Mouse (Mus musculus) ovary, postnatal 14 days (tissue): ENCODE measurements around the gene Ikzf3.

ENCODE experiments used
- DNase-seq: peaks from one replicate; pipeline ENCODE4 v3.0.0; 2022; ENCODE audit warnings: low spot score

The Ikzf3 gene

DNA sequence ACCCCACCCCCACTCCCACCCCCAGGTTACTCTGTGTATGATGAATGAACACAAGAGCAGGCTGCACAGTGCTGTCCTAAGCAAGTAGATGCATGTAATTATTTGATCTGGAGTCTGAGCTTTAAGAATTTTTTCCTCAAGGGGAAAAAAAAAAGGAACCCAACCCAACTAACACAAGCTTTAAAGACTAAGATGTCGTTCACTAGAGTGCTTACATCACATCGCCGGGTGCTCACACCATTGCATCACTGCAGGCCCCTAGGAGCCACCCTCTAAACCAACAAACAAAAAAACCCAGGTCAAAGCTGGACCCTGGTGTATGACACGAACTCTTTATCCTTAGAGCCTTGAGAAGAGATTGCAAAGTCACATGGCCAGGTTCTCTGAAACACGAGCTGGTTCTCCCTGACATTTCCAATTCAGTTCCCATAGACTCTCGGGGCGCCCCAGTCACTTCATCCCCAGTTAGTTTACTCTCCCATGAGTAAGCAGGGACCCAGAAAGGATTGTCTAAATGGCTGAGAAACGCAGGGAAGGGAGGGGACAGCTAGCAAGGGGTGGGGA lies 71.8 kb downstream of the Ikzf3 start:
- DNase-seq = no peak

DNA sequence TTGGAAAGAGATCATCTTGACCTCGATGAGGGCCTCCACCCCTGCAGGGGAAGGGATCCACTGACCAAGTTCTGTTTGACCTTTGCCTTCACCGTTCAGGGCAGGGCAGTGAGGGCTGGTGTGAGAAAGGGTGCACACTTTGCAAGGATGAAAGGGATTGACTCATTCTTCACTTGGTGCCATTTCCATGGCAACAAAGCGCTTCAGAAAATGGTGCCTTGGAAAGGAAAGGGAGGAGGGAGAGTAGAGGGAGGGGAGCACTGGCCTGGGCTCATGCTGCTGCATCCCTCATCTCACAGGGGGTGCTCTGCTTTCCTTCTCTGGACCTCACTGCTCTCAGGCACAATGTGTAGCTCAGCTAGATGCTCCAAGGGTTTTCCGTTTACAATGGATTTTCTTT lies 73.1 kb downstream of the Ikzf3 start:
- DNase-seq = no peak

DNA sequence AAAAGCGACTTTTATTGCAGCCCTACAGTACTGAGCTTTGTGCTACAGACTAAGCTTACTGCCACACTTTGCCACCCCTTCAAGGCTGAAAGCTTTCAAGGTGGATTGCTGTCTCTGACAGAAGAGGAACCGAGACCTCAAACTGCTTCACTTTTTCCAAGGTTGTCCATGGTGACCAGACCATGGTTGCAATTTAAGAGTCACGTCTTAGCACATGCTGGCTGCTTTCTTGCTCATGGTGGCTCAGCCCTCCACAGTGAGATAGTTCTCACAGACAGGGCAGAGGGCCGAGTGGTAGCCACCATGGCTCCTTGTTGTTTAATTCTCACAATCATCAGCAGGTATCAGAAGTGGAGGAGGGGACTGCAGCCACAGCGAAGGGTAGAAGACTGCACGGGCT lies 75.0 kb downstream of the Ikzf3 start:
- no peak for DNase-seq

DNA sequence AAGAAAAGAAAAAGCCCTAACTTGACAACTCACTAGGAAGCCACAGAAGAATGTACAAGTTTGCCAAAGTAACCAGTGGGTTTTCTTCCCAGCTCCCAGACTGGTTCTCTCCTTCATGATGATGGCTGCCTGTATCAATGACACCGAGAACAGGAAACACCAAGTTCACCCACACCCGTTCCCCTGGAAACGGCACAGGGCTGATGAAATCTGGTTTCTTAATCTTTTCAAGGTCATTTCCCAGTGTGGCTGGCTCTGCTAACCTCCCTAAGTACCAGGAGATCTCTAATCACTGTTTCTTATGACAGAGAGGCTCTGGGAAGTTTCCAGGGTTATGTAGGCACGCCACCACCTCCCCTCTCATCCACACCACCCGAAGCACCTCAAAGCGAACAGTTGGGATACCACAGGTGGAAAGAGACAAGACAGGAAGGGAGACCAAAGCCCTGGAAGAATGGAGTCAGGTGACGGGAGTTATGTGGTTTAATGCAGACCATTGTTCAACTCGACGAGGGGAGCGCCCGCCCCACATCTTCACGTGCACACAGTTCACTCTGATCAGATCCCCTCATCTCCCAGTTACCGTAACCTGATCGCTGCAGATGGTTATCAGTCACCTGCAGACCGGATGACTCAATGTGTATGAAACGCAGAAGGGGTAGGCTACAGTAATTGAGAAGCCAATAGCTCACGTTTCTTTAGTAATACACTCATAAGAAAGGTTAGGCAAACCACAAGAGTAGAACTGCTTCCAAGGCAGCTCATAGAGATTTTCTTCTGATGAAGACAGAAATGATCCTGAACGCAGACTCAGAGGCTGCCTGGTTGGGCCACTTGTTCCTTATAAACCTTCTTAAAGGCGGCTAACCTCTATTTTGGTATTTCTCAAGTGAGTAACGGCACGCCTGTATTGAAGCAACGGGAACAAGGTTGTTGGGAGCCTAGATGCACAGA lies 75.8 kb downstream of the Ikzf3 start:
- no peak for DNase-seq

DNA sequence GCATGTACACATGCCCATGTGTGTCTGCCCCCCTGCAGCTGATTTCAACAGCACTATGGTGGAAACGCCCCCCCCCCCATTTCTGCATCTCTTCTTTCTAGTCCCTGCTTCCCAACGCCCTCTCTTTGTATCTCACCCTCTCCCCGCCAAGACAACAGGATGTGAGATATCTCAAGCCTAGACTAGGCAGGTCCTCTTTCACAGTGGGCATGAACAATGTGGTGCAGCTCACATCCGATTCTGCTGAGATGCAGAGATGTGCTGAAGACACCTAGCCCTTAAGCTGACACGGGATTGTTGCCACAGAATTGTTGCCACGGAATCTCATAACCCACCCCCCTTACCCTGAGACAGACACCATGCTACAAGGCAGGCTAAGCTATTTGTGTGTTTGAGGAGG lies 81.3 kb downstream of the Ikzf3 start:
- DNase-seq = no peak

DNA sequence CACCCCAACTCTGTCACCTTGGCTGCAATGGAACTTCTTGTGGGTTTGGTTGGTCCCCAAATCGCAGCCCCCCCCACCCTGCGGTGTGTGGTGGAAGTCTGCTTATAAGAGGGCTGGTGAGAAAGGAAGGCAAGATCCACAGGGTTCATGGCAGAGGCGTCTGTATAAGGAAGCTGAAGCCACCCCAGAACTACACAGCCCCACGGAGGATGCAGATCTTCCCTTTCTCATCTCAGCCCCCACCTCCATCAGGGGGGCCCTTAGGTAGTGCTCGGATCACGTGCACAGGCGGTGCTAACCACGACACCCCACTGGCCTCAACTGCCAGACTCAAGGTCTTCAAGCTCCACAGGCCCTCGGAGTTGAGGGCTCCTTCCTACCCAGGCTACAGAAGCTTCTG lies 81.9 kb downstream of the Ikzf3 start:
- DNase-seq = no peak

DNA sequence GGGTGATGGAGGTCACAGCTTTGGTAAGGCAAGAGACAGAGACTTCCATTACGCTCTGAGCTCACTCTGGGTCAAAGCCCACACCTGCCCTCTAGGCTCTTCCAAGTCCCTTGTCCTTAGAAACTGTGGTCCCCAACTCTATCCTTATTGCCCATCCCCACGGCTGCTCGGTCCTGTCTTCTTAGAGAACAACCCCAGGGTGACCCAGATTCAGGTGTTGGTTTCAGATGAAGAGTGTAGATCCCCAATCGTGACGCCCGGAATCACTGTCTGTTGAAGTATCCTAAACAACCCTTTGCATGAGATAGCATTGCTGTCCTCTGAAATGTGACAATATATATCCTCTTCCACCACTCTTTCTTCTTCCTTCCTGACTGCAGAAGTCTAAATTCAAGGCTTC lies 83.6 kb downstream of the Ikzf3 start:
- DNase-seq = no peak

DNA sequence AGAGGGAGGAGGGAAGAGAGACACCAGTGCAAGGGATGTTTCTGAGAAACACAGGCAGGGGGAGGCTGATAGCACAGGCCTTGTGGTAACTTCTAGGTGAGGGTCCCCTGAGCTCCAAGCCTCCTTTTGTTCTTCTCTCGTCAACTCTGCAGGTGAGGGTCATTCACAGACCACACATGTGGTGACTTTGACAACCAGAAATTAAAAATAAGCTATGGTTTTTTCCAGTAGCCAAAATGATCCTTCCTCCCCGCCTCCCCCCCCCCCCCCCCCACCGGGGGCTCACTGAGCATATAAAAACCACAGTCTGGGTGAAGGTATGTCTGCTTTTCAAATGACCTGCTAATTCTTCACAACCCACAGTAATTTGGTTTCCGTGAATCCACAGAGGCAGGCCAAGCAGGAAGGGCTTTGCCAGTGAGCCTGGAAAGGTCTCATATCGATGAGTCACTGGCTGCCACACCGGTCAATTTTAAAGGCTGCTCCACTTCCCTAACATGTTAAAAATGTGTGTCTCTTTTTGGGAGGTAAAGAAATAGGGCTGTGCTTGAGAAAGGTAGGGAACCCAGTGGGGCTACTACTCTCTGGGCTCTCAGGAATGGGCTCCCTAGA lies 84.6 kb downstream of the Ikzf3 start:
- DNase-seq = no peak

DNA sequence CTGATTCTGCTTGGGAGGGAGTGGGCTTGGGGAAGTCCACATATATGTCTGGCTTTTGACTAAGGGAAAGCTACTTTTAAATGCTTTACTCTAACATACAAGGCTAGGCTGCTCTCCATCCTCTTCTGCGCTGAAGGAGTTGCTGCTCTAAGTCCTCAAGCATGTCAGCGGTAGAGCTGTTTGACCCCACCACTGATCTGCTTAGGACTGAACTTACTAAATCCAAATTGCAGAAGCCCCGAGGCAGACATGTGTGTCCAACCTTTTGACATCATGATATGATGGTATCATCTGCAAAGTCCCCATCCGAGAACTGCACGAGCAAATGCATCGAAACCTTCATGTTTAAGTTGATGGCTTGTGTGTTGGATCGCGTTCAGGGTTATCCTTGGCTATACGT lies 86.0 kb downstream of the Ikzf3 start:
- no peak for DNase-seq

DNA sequence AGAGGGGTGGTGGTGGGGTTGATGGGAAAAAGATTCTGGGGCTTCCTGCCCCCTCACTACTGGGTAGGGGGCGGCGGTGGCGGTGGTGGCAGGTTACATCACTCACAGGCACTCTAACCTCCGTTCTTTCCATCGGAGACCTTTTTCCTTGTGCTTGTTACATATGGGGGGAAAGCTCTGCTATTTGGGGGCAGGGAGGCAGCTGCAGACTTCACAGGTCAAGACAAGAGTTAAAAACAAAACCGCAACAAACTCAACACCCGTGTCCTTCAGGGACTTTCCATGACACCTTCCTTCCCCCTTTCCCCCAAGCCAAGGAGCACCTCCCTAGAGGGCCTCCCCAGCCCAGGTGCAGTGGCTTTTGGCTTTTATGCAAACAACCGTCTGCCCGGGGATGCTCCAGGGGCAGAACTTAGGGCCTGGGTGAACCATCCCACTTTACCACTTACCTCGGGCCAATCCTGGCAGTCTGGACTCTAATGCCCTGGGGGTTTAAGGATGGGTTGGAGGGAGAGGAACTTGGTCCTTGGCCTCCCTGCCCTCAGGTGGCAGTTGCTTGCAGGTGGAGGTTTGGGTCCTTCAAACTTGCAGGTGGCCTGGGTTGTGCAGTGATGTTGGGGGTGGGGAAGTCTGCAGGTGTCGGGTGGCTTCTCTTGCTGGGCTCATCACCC lies 86.6 kb downstream of the Ikzf3 start:
- DNase-seq = no peak

DNA sequence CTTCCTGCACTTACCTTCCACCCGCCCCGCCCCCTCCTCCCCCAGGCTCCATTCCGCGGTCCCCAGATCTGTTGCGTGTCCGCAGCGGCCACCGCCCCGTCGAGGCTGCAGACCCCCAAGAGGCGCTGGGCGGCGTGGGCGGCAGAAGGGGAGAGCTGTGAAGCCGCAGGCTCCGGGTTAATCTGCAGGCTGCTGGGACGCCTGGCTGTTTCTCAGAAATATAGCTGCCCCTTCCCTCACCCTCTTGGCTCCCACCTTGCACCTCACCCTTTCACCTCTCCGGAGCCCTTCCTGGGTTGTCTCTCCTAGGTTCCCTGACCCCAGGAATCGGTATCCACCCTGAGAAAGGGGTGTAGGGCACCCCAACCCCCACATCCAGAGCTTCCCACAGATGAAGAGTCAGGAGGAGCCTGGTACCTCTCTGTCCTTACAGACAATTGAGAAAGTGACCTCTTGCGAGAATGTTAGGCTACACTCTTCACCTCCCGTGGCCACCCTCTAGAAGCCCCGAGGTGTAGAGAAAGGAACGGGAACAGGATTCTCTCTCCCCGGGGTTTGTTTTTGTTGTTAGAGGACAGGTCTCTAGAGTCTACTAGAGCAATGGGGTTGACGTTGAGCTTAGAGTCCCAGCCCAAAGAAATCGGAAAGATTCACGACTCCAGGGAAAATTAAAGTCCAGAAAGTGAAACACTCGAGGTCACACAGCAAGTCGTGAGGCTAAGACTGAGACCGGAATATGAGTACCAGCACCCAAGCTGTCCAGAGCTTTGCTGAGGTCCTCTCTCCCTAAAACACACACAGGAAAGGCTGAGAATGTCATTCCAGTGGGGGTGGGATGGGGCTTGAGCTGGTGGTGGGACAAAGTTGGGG lies 87.5 kb downstream of the Ikzf3 start:
- DNase-seq = no peak

DNA sequence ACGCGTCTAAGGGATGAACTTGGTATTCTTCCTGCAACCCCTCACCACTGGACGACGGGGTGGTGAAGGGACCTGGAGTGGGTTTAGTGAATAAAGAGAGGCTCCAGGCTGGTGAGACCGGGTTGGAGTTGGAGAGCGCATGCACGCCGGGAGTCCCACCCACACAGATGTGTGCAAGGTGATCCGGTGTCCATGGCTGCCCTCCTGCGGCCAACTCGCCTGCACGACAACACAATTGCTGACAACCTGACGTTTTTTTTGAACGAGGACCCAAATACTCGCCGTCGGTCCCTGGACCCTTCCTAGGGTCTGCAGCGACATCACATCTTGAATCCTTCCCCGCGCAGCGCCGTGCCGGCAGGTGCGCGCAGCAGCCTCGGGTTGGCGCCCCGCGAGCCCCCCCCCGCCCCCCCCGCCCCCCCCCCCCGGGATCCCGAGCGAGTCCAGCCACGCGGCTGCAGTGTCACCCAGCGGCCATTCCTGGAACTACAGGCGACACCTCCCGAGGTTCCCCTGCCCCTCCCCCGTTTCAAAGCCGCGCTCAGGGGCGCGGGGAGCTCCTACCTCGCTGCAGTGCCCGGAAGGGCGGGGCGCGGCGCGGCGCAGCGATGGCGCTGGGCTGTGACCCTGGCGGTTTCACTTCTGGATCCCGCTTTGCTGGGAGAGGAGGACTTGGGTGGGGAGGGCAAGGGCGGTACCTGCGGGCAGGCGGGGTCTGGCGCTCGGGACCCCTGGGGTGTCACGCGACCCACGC lies 88.3 kb downstream of the Ikzf3 start:
- peak; percentile 84 for DNase-seq

DNA sequence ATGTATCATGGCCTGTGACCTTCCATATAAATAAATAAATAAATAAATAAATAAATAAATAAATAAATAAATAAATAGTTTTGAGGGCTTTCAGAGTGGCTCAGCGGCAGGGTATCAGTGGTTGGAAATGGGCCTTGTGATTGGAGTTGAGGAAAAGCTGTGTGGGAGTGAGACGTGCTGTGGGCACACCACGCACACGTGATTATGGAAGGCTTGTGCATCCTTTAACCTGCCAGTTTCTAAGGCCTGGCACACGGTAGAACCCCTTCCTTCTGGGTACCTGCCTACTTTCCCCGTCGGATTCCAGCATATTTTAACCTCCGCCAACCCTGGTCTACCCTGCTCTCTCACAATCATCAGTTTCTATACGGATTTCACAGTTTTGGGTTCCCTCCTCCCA lies 88.9 kb downstream of the Ikzf3 start:
- no peak for DNase-seq

DNA sequence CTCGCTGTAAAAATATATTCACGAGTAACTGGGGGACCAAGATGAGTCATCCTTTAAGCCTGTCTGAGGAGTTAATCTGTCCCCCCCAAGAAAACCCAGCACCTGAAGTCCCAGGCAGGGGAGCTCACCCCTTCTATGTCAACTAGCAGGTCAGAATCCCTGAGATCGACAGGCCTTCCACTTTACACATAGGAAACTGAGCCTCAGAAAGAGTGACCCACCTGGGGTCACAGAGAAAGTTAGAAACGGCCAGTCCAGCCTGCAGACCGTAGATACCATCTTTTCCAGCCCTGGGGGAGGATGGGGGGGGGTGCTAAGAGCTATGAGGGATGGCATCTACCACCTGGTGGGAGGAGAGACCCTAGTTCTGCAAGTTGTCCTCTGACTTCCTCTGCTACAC lies 89.3 kb downstream of the Ikzf3 start:
- no peak for DNase-seq

DNA sequence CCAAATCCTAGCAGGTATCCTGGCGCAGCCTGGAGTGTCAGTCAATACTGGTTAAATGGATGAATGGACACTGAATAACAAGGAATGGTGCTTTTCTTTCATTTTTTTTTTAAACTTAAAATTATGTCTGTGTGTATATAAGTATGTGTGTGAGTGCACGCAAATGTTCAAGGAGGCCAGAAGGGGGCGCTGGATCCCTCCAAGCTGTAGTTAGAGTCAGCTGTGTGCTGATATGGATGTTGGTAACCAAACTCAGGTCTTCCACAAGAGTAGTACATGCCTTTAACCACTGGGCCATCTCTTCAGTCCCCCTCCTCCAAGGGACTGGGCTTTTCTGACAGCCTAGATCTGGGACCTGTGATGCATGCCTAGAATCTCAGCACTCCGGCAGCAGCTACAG lies 90.3 kb downstream of the Ikzf3 start:
- no peak for DNase-seq

DNA sequence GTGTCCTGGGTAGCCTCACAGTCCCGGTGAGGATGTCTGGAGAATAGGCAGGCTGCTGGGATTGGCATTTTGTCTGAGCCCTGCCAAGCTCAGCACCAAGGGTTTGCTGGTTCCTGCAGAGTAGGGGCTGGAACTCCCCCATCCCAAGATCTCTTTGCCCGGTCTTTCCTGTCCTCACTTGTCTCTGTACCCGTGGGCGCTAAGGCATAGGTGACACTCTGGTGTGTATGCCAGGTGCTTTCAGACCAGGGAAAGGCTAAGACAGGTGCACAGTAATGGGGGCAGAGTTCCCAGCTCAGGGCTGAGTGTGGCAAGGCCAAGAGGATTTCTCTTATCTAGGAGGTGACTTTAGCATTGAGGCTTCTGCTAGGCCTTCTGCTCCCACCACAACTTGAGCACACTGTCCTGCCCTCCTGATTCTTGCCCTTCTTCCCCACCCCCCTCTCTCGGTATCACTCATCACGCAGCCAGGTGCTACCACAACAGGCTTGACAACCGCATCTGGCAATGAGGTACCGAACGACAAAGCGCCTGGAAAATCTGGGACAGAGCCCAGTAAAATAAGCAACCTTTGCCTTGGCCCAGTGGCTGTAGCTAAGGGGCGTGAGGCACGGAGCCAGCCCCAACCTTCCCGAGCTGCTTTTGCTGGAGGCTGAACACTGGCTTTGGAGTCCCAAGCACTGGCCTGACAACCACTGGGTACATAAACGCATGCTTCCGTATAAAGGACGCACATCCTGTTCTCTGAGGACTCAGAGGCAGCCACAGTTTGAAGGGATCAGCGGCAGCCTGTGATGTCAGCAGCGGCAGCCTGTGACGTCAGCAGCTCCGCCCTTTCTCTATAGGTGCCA lies 95.7 kb downstream of the Ikzf3 start:
- no peak for DNase-seq

DNA sequence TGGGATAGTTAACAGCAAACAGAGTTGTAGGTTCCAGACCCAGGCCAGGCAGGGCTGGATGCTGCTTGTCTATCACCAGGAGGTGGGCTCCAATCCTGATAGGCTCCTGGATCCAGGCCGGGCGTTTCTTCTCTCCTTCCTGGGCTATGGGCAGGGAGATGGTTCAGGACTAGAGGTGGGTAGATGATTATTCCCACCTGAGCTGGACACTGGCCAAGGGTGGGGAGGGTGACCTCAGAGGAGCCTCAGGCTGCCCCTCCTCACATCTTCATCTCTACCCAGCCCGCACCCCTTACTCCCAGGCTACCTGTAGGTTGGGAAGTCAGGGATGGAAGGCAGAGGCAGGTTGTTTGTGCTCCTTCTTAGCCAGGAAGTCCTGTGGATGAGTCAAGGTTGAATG lies 96.4 kb downstream of the Ikzf3 start:
- no peak for DNase-seq

DNA sequence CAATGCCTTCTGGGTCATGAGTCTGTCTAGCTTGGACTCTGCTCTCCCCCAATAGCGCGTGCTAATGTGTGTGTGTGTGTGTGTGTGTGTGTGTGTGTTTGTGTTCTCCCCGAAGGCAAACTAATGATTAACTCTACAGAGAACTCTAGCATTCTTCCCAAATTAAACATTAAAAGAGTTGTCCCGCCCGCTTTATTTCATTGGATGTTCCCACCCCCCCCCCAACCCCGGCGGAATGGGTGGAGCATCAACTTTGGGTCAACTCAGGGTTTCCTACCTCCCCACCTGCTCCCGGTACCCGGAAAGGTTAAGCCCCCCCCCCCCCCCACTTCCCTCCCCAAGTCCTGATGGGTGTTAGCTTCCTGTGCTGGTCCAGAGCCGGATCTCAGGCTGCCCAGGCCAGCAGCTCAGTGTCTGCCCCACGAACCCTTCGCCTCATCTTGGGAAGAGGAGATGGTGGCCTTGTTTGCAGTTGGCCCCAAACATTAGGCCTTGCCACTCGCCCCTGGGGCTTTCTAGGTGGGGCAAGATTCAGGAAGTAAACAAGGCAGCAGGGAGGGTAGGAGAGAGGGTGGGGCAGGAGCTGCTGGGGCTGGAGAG lies 97.5 kb downstream of the Ikzf3 start:
- no peak for DNase-seq

DNA sequence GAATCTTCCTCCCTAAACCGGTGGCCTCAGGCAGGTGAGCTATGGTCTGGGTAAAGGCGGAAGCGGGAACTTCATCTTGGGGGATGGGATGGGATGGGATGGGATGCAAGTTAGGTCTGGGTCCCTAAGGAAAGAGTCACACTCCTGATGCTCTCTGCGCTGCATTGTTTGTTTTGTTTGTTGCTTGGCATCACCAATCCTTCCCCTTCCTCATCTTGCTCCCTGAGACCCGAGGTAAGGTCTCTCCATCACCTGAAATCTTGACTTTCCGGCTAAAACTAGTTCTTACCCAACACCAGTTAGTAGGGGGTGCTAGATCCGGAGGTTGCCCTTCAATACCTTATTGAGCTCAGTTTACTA lies 98.4 kb downstream of the Ikzf3 start:
- DNase-seq = no peak
